Mouse (Mus musculus) lung, postnatal 0 days (tissue): ENCODE data around the gene Nmnat2. TPM values are rescaled to one million over a fixed set of nuclear protein-coding genes. Genes with fewer than 3 reads are reported as not detected.

Experiments
- ATAC-seq: fragments of 200-750 bp; cut with Nextera tagmentation; 2 replicates; pipeline ENCODE4 v1.8.0; 2017; ENCODE audit warnings: moderate library complexity
- DNase-seq: peaks from one replicate; pipeline ENCODE4 v3.0.0-alpha.2; 2016; ENCODE audit warnings: low spot score
- H3K27ac ChIP-seq: fragments of 300-500 bp; sonication (generic); 2 replicates; pipeline ENCODE4 v1.5.1; 2014; ENCODE audit warnings: antibody characterized with exemption, mild to moderate bottlenecking, low read length, mixed read lengths
- H3K27me3 ChIP-seq: fragments of 300-500 bp; sonication (generic); replicated peaks from 2 replicates; pipeline ENCODE4 v1.6.1; 2014; ENCODE audit warnings: low read length, mixed read lengths; ENCODE audit not compliant: insufficient read depth
- H3K36me3 ChIP-seq: fragments of 300-500 bp; sonication (generic); 2 replicates; pipeline ENCODE4 v1.6.1; 2014; ENCODE audit warnings: low read length, mixed read lengths; ENCODE audit not compliant: insufficient read depth
- H3K4me1 ChIP-seq: fragments of 300-500 bp; sonication (generic); 2 replicates; pipeline ENCODE4 v1.6.1; 2014; ENCODE audit warnings: antibody characterized with exemption, low read depth, low read length, mixed read lengths; ENCODE audit not compliant: insufficient read depth
- H3K4me2 ChIP-seq: fragments of 300-500 bp; sonication (generic); replicated peaks from 2 replicates; pipeline ENCODE4 v1.6.1; 2014; ENCODE audit warnings: low read depth, mild to moderate bottlenecking, low read length, moderate library complexity, mixed read lengths
- H3K4me3 ChIP-seq: fragments of 300-500 bp; sonication (generic); 2 replicates; pipeline ENCODE4 v1.5.1; 2014; ENCODE audit warnings: low read depth, low read length
- H3K9ac ChIP-seq: fragments of 300-500 bp; sonication (generic); replicated peaks from 2 replicates; pipeline ENCODE4 v1.6.1; 2014; ENCODE audit warnings: low read depth, mild to moderate bottlenecking
- H3K9me3 ChIP-seq: fragments of 300-500 bp; sonication (generic); 2 replicates; pipeline ENCODE4 v1.6.1; 2016; ENCODE audit warnings: low read length, mixed read lengths
- CTCF ChIP-seq: IDR thresholded peaks from 2 replicates; pipeline ENCODE4 v1.5.1; 2016; ENCODE audit warnings: antibody characterized with exemption, mild to moderate bottlenecking
- EP300 ChIP-seq: IDR thresholded peaks from 2 replicates; pipeline ENCODE4 v1.6.1; 2016; ENCODE audit warnings: antibody characterized with exemption, mild to moderate bottlenecking, control low read depth
- WGBS: fragments of 180-500 bp; shearing (Covaris S2); extraction: QIAGEN DNeasy Blood & Tissue Kit; methylation state at CpG from one replicate; pipeline ENCODE4 v1.1.7; 2014; 5-methylcytosine and 5-hydroxymethylcytosine counted together
- polyA plus RNA-seq: library from polyadenylated mRNA; unstranded; fragments of >200 nt; fragmentation: Nextera tagmentation; extraction: Ambion mirVana; gene quantifications from 2 replicates; pipeline ENCODE4 v1.2.1, GENCODE M21; 2015

Gene Nmnat2
- polyA plus RNA-seq, 1 experiment from 2014 or later, result 4.8 TPM

GRCm38 (mm10) chr1:153140747-153141228 lies 186.0 kb downstream of the Nmnat2 start:
- Histone ChIP-seq H3K27ac (peak overlapping the region; percentile 75), H3K4me2 (no peak overlapping the region), H3K36me3 (no peaks in the 10 kb centered on the region), H3K4me3 (no peak overlapping the region), H3K9me3 (no peaks in the 10 kb centered on the region), H3K9ac (no peak overlapping the region), H3K4me1 (peaks cover 11% of the 10 kb centered on the region; the same call in 1 of the 2 replicates), H3K27me3 (no peaks in the 10 kb centered on the region)
- ATAC-seq, result peak; percentile 93
- TF ChIP-seq EP300, result peak; percentile 95
- no peak for TF ChIP-seq CTCF
- 17% methylated on average over 8 of the region's 8 CpGs for WGBS
- peak; percentile 94 for DNase-seq

GRCm38 (mm10) chr1:153144021-153144420 lies 189.2 kb downstream of the Nmnat2 start:
- Histone ChIP-seq H3K9ac (no peak overlapping the region), H3K4me3 (no peak overlapping the region), H3K27me3 (no peaks in the 10 kb centered on the region), H3K36me3 (no peaks in the 10 kb centered on the region), H3K27ac (no peak overlapping the region), H3K4me1 (peaks cover 15% of the 10 kb centered on the region; the same call in 1 of the 2 replicates), H3K9me3 (no peaks in the 10 kb centered on the region), H3K4me2 (no peak overlapping the region)
- no peak for DNase-seq
- TF ChIP-seq EP300, result no peak
- no peak for TF ChIP-seq CTCF
- ATAC-seq, result no peak
- WGBS, result 64% methylated on average over 11 of the region's 11 CpGs

- H3K36me3 ChIP-seq, result no peaks in the 10 kb centered on the region
- ATAC-seq (peak; percentile 49), DNase-seq (peak; percentile 64)
- 40% methylated on average over 5 of the region's 5 CpGs for WGBS
- TF ChIP-seq CTCF (no peak), EP300 (no peak)
- H3K9me3 ChIP-seq, result no peaks in the 10 kb centered on the region
- no peak overlapping the region for H3K4me3 ChIP-seq
- peak overlapping the region; percentile 32; the same call in 1 of the 2 replicates for H3K27ac ChIP-seq
- H3K9ac ChIP-seq, result no peak overlapping the region
- no peaks in the 10 kb centered on the region for H3K27me3 ChIP-seq
- H3K4me2 ChIP-seq, result no peak overlapping the region
- peaks cover 9% of the 10 kb centered on the region; the same call in 1 of the 2 replicates for H3K4me1 ChIP-seq
Measured at GRCm38 (mm10) chr1:153145791-153146190, 191.0 kb downstream of the Nmnat2 start.

DNA sequence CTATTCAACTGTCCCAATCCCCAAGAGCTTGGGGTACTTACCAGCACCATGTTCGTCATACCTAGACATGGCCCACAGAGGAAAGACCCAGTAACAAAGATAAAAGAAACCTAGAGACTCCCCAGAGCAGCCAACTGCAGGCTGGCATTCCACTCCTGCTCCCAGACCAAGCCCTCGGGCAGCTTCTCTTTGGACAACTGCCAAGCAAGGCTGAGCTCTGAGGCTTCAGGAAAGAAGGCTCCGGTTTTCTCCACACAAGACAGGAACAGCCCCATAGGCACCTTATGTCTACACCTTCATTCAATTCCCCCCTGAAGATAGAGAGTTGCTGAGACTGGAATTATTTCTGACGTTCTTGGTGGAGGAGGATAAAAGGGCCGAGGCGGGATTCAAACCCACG lies 197.8 kb downstream of the Nmnat2 start:
- Histone ChIP-seq H3K4me2 (no peak overlapping the region), H3K9ac (no peak overlapping the region), H3K36me3 (no peaks in the 10 kb centered on the region), H3K4me1 (no peaks in the 10 kb centered on the region; the same call in 1 of the 2 replicates), H3K4me3 (no peak overlapping the region), H3K27me3 (no peaks in the 10 kb centered on the region), H3K27ac (no peak overlapping the region), H3K9me3 (no peaks in the 10 kb centered on the region)
- ATAC-seq, result no peak
- DNase-seq, result peak; percentile 39
- TF ChIP-seq EP300, result no peak
- TF ChIP-seq CTCF, result no peak
- WGBS, result 64% methylated on average over 7 of the region's 7 CpGs

GRCm38 (mm10) chr1:153153619-153154137 lies 198.9 kb downstream of the Nmnat2 start:
- Histone ChIP-seq H3K27ac (no peak overlapping the region), H3K9ac (no peak overlapping the region), H3K9me3 (no peaks in the 10 kb centered on the region), H3K4me2 (no peak overlapping the region), H3K27me3 (no peaks in the 10 kb centered on the region), H3K4me3 (no peak overlapping the region), H3K36me3 (no peaks in the 10 kb centered on the region), H3K4me1 (no peaks in the 10 kb centered on the region; the same call in 1 of the 2 replicates)
- ATAC-seq, result peak; percentile 80
- peak; percentile 58 for DNase-seq
- TF ChIP-seq CTCF, result no peak
- TF ChIP-seq EP300, result no peak
- 47% methylated on average over 10 of the region's 10 CpGs for WGBS

DNA sequence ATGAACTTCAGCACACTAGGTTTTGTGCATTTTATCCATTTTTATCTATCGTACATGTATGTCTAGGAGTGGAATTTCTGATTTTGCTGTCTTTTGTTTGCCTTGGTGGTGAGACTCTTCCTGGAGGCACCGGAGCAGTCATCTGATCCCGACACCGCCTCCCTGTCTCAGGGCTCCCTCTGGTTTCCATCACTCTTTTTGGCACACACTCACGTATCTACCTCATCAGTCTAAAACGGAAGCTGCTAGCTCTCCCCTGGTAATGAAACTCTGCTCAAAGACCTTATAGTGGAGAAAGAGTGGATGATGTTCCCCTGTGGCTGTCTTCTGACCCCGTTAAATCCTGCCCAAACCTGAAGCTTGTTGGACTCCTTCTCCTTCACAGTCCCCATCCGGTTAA lies 200.6 kb downstream of the Nmnat2 start:
- Histone ChIP-seq H3K4me3 (no peak overlapping the region), H3K9me3 (no peaks in the 10 kb centered on the region), H3K9ac (no peak overlapping the region), H3K4me2 (no peak overlapping the region), H3K27me3 (no peaks in the 10 kb centered on the region), H3K4me1 (no peaks in the 10 kb centered on the region; the same call in 1 of the 2 replicates), H3K36me3 (no peaks in the 10 kb centered on the region), H3K27ac (no peak overlapping the region)
- TF ChIP-seq EP300, result no peak
- TF ChIP-seq CTCF, result no peak
- no peak for DNase-seq
- ATAC-seq, result no peak
- WGBS, result 72% methylated on average over 8 of the region's 8 CpGs
